Mouse (Mus musculus) forebrain, embryonic 13.5 days (tissue): ENCODE measurements around the gene Clspn. TPM values are rescaled to one million over a fixed set of nuclear protein-coding genes. Genes with fewer than 3 reads are reported as not detected.
A peak's percentile ranks its signal among the peaks of the same experiment; 100 is the strongest.

Experiments used
- ATAC-seq: fragments of 200-750 bp; cut with Nextera tagmentation; 2 replicates; pipeline ENCODE4 v1.8.0; 2017
- H3K27ac ChIP-seq: fragments of 300-500 bp; sonication (generic); 2 replicates; pipeline ENCODE4 v1.5.1; 2015; ENCODE audit warnings: inconsistent platforms, mild to moderate bottlenecking, moderate library complexity
- H3K27me3 ChIP-seq: fragments of 300-500 bp; sonication (generic); 2 replicates; pipeline ENCODE4 v1.6.1; 2015; ENCODE audit warnings: mild to moderate bottlenecking, inconsistent platforms
- H3K36me3 ChIP-seq: fragments of 300-500 bp; sonication (generic); 2 replicates; pipeline ENCODE4 v1.6.1; 2015; ENCODE audit warnings: mild to moderate bottlenecking, inconsistent platforms; ENCODE audit not compliant: poor library complexity, severe bottlenecking
- H3K4me1 ChIP-seq: fragments of 300-500 bp; sonication (generic); 2 replicates; pipeline ENCODE4 v1.6.1; 2015; ENCODE audit warnings: inconsistent platforms
- H3K4me2 ChIP-seq: fragments of 300-500 bp; sonication (generic); 2 replicates; pipeline ENCODE4 v1.6.1; 2015; ENCODE audit warnings: inconsistent platforms, mild to moderate bottlenecking, moderate library complexity
- H3K4me3 ChIP-seq: fragments of 300-500 bp; sonication (generic); 2 replicates; pipeline ENCODE4 v1.5.1; 2015; ENCODE audit warnings: mild to moderate bottlenecking, inconsistent platforms
- H3K9ac ChIP-seq: fragments of 300-500 bp; sonication (generic); 2 replicates; pipeline ENCODE4 v1.6.1; 2015; ENCODE audit warnings: mild to moderate bottlenecking, inconsistent platforms
- H3K9me3 ChIP-seq: fragments of 300-500 bp; sonication (generic); replicated peaks from 2 replicates; pipeline ENCODE4 v1.6.1; 2016; ENCODE audit warnings: inconsistent platforms
- WGBS: fragments of 180-500 bp; shearing (Covaris S2); methylation state at CpG from one replicate; pipeline ENCODE4 v1.1.7; 2015; 5-methylcytosine and 5-hydroxymethylcytosine counted together
- polyA plus RNA-seq: library from polyadenylated mRNA; unstranded; fragments of >200 nt; fragmentation: Nextera tagmentation; extraction: Ambion mirVana; gene quantifications from 2 replicates; pipeline ENCODE4 v1.2.1, GENCODE M21; 2015

The Clspn gene
- polyA plus RNA-seq, 1 experiment from 2014 or later, result 41.9 TPM

GRCm38 (mm10) chr4:126576281-126576680 lies 19.5 kb downstream of the Clspn start:
- no peaks in the 10 kb centered on the region for H3K4me1 ChIP-seq
- no peak overlapping the region for H3K4me3 ChIP-seq
- no peak overlapping the region for H3K4me2 ChIP-seq
- no peak overlapping the region for H3K9ac ChIP-seq
- 98% methylated on average over 5 of the region's 5 CpGs for WGBS
- peaks cover 100% of the 10 kb centered on the region for H3K36me3 ChIP-seq
- no peak for ATAC-seq
- no peaks in the 10 kb centered on the region for H3K27me3 ChIP-seq
- H3K27ac ChIP-seq, result no peak overlapping the region
- peaks cover 4% of the 10 kb centered on the region for H3K9me3 ChIP-seq

GRCm38 (mm10) chr4:126577920-126578319 lies 21.2 kb downstream of the Clspn start:
- Histone ChIP-seq H3K4me3 (no peak overlapping the region), H3K36me3 (peaks cover 100% of the 10 kb centered on the region), H3K27ac (no peak overlapping the region), H3K9me3 (peaks cover 4% of the 10 kb centered on the region), H3K4me2 (no peak overlapping the region), H3K27me3 (no peaks in the 10 kb centered on the region), H3K4me1 (no peaks in the 10 kb centered on the region), H3K9ac (no peak overlapping the region)
- ATAC-seq, result no peak
- 91% methylated on average over 3 of the region's 3 CpGs for WGBS

GRCm38 (mm10) chr4:126579077-126579476 lies 22.3 kb downstream of the Clspn start:
- WGBS, result 91% methylated on average over 2 of the region's 2 CpGs

DNA sequence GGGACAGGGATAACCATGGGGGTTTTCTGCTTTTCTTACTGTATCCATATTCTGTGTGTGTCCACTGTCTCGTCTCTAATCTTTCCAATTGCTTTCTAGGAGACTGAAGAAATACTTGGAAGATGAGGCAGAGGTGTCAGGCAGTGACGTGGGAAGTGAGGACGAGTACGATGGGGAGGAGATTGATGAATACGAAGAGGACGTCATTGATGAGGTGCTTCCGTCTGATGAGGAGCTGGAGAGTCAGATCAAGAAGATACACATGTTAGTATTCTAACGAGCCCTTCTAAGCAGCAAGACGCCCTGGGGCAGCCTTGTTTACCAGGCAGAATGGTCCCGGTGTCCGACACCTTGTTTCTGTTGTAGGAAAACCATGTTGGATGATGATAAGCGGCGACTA lies 29.0 kb downstream of the Clspn start:
- Histone ChIP-seq H3K27ac (no peak overlapping the region), H3K9me3 (no peaks in the 10 kb centered on the region), H3K9ac (no peak overlapping the region), H3K27me3 (no peaks in the 10 kb centered on the region), H3K4me3 (no peak overlapping the region), H3K4me1 (no peaks in the 10 kb centered on the region), H3K36me3 (peaks cover 83% of the 10 kb centered on the region), H3K4me2 (no peak overlapping the region)
- 96% methylated on average over 13 of the region's 13 CpGs for WGBS
- ATAC-seq, result no peak

More at GRCm38 (mm10) chr4:126579077-126579476, 22.3 kb downstream of the Clspn start:
- Histone ChIP-seq H3K4me2 (no peak overlapping the region), H3K9ac (no peak overlapping the region), H3K36me3 (peaks cover 95% of the 10 kb centered on the region), H3K4me1 (no peaks in the 10 kb centered on the region), H3K9me3 (peaks cover 2% of the 10 kb centered on the region), H3K27me3 (no peaks in the 10 kb centered on the region), H3K4me3 (no peak overlapping the region), H3K27ac (no peak overlapping the region)
- ATAC-seq, result no peak

- no peak overlapping the region for H3K9ac ChIP-seq
- no peaks in the 10 kb centered on the region for H3K4me1 ChIP-seq
- 91% methylated on average over 6 of the region's 6 CpGs for WGBS
- no peak overlapping the region for H3K4me3 ChIP-seq
- H3K27ac ChIP-seq, result no peak overlapping the region
- no peaks in the 10 kb centered on the region for H3K9me3 ChIP-seq
- H3K27me3 ChIP-seq, result no peaks in the 10 kb centered on the region
- no peak overlapping the region for H3K4me2 ChIP-seq
- H3K36me3 ChIP-seq, result peaks cover 69% of the 10 kb centered on the region
- ATAC-seq, result no peak
These were observed 35.3 kb downstream of the Clspn start for GRCm38 (mm10) chr4:126592039-126592438.

- H3K27me3 ChIP-seq, result peaks cover 37% of the 10 kb centered on the region
- no peak overlapping the region for H3K9ac ChIP-seq
- peaks cover 14% of the 10 kb centered on the region for H3K4me1 ChIP-seq
- no peak overlapping the region for H3K27ac ChIP-seq
- H3K9me3 ChIP-seq, result no peaks in the 10 kb centered on the region
- no peaks in the 10 kb centered on the region for H3K36me3 ChIP-seq
- no peak for ATAC-seq
- no peak overlapping the region for H3K4me2 ChIP-seq
- H3K4me3 ChIP-seq, result no peak overlapping the region
- WGBS, result 35% methylated on average over 8 of the region's 8 CpGs
These were observed 43.4 kb downstream of the Clspn start for GRCm38 (mm10) chr4:126599971-126600754.

DNA sequence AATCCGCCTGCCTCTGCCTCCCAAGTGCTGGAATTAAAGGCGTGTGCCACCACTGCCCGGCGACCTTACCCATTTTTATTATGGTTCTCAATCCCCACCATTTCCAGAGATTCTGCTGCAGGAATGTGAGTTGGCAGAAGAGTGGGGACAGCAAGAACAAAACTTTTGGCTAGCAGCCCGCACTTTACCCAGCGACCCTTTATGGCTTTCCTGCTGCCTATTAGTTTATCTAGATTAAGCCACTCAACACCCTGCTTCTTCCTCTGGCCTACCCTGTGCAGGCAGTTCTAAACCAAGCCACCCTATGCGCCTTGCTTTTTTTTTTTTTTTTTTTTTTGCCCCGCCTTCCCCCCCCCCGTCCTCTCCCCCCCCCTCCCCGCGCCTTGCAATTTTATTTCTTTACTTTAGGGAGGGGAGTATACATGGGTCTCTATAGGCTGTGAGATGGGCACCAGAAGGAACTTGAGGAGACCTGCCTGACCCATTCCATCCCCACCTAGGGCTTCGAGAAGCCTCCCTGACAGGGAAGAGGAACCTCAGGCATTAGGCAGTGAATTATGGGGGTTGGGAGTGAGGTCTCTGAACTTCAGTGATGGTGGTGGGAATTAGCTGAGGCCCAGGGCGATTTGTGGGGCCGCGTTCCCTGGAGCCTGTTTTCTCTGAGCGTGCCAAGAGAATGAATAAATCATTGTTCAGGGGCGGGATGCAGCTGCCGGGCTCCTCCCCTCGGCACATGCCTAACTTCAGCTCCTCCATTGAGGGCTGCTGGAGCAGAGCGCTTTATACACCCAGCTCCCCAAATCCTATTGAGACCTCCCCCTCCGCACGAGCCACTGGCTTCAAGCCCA lies 45.1 kb downstream of the Clspn start:
- H3K27me3 ChIP-seq, result peaks cover 53% of the 10 kb centered on the region
- no peaks in the 10 kb centered on the region for H3K9me3 ChIP-seq
- peak overlapping the region; percentile 28; the same call in 1 of the 2 replicates for H3K9ac ChIP-seq
- peak; percentile 96 for ATAC-seq
- H3K27ac ChIP-seq, result peak overlapping the region; percentile 25
- H3K4me2 ChIP-seq, result peak overlapping the region; percentile 49
- peaks cover 14% of the 10 kb centered on the region for H3K4me1 ChIP-seq
- no peaks in the 10 kb centered on the region for H3K36me3 ChIP-seq
- 19% methylated on average over 19 of the region's 22 CpGs for WGBS
- peak overlapping the region; percentile 6; the same call in 1 of the 2 replicates for H3K4me3 ChIP-seq

DNA sequence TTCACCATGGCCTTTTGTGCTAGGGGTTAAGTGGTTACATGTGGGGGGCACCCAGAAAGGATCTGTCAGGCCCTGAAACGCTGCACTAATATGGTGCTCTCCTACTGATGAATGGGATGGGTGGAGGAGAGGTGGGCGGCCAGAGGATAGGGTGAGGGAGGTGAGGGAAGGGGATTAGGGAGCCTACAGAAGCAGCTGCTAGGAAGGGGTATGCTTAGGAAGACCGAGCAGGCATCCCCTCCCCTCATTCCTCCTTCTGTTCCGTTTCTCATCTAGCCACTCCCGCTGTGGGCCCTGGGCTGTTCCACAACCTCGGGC lies 45.7 kb downstream of the Clspn start:
- Histone ChIP-seq H3K9ac (peak overlapping the region; percentile 28; the same call in 1 of the 2 replicates), H3K36me3 (no peaks in the 10 kb centered on the region), H3K9me3 (no peaks in the 10 kb centered on the region), H3K27ac (peak overlapping the region; percentile 25; the same call in 1 of the 2 replicates), H3K4me2 (peak overlapping the region; percentile 49), H3K4me3 (peak overlapping the region; percentile 6; the same call in 1 of the 2 replicates), H3K27me3 (peaks cover 58% of the 10 kb centered on the region), H3K4me1 (peaks cover 14% of the 10 kb centered on the region)
- 0% methylated on average over 6 of the region's 6 CpGs for WGBS
- ATAC-seq, result peak; percentile 84

GRCm38 (mm10) chr4:126604141-126604540 lies 47.4 kb downstream of the Clspn start:
- no peak overlapping the region for H3K4me3 ChIP-seq
- WGBS, result 79% methylated on average over 2 of the region's 2 CpGs
- peaks cover 64% of the 10 kb centered on the region for H3K27me3 ChIP-seq
- H3K9me3 ChIP-seq, result no peaks in the 10 kb centered on the region
- H3K4me2 ChIP-seq, result no peak overlapping the region
- no peaks in the 10 kb centered on the region for H3K36me3 ChIP-seq
- no peak overlapping the region for H3K27ac ChIP-seq
- no peak for ATAC-seq
- peaks cover 14% of the 10 kb centered on the region for H3K4me1 ChIP-seq
- H3K9ac ChIP-seq, result no peak overlapping the region

- Histone ChIP-seq H3K4me2 (no peak overlapping the region), H3K4me3 (no peak overlapping the region), H3K27ac (no peak overlapping the region), H3K27me3 (peaks cover 58% of the 10 kb centered on the region), H3K9me3 (no peaks in the 10 kb centered on the region), H3K36me3 (no peaks in the 10 kb centered on the region), H3K9ac (no peak overlapping the region), H3K4me1 (peaks cover 21% of the 10 kb centered on the region)
- no peak for ATAC-seq
- 84% methylated on average over 4 of the region's 4 CpGs for WGBS
These were observed 49.0 kb downstream of the Clspn start for GRCm38 (mm10) chr4:126605751-126606150.

DNA sequence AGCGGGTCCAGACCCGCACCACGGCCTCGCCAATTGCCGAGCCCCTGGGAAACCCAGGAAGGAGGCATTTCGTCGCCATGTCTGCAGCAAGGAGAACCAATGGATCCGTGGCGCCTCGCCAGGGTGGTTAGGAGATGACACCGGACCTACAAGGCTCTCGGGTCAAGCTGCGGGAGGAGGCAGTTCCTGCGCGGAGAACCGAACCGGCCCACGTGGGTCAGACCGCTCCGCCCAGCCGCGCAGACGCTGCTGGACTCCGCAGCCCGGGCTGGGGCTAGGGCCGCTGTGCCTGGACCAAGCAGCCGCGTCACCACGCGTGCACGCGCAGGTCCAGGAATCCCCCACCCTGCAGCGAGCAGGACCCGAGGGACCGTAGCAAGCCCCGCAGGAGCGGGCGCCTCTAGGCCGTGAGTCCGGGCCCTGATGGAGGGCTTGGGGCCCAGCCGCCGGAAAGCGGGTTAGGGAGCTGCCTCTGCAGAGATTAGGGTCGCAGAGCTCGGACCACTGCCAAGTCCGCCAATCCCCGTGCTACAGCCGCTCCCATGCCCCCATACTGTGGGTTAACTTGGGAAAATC lies 53.0 kb downstream of the Clspn start, which contains the start of gene 5730409E04Rik:
5730409E04Rik (plus strand) TSS at position 213 of the 576 bp plus-strand sequence.
- peak; percentile 86 for ATAC-seq
- Histone ChIP-seq H3K9ac (peak within 1 kb of the TSS; percentile 75), H3K36me3 (0 out of 2 replicates have a peak, but pooled peaks cover 5% of the 10 kb centered on the region), H3K4me3 (peak within 1 kb of the TSS; percentile 54), H3K27ac (0 out of 2 replicates have a peak within 1 kb of the TSS, but pooled peaks have one; percentile 21), H3K27me3 (peaks cover 61% of the 10 kb centered on the region), H3K9me3 (no peaks in the 10 kb centered on the region), H3K4me2 (peak within 1 kb of the TSS; percentile 90), H3K4me1 (peaks cover 7% of the 10 kb centered on the region; the same call in 1 of the 2 replicates)
- WGBS, result under 1% methylated on average over 48 of the region's 48 CpGs
